Mouse (Mus musculus) small intestine, adult 2 months (tissue): ENCODE results near the gene Igsf21.

Experiments used
- CTCF ChIP-seq: fragments of 200-500 bp; IDR thresholded peaks from 2 replicates; pipeline ENCODE4 v1.5.1; 2012; ENCODE audit warnings: low read depth, mild to moderate bottlenecking, control low read depth, inconsistent platforms, low read length, moderate library complexity, mixed read lengths; ENCODE audit not compliant: insufficient replicate concordance, insufficient read length; ENCODE audit errors: extremely low read depth
- POLR2A ChIP-seq: fragments of 200-500 bp; IDR thresholded peaks from 2 replicates; pipeline ENCODE4 v1.6.1; 2012; ENCODE audit warnings: low read depth, mild to moderate bottlenecking, control low read depth, inconsistent platforms, low read length, moderate library complexity

DNA sequence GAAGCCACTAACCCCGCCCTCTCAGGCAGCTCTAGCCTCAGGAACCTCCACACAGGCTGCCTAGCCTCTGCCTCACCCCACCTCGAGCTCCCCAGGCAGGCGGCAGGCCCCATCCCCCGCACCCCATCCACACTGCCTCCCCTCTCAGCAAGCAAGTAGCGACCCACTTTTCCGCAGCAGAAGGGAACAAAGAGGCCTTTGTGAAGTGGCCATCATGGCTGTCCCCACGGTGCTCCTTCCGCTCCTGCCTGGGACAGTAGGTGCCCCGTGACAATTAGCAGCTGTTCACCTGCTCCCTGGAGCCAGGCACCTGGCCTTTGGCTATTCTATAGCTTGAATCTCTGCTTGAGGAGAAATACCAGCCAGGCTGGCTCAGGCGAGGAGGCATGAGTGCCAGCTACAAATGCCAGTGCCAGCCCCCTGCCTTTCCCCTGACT lies 9.3 kb downstream of the Igsf21 start:
- TF ChIP-seq CTCF (no peak), POLR2A (no peak)
